Mouse (Mus musculus) adipose tissue, adult 10 weeks (tissue): ENCODE data around the gene Lrrc39. TPM values are rescaled to one million over a fixed set of nuclear protein-coding genes. Genes with fewer than 3 reads are reported as not detected.

Experiments
- polyA plus RNA-seq: library from polyadenylated mRNA; stranded (reverse); fragments of 350-450 nt; fragmentation: Illumina TruSeq; extraction: RNeasy Lipid Tissue Mini Kit (QIAGEN cat#74804); gene quantifications from one replicate; pipeline ENCODE4 v1.2.3, GENCODE M21; 2014; ENCODE audit warnings: low read depth, low replicate concordance

Gene Lrrc39
- polyA plus RNA-seq: 5.9 TPM

GRCm38 (mm10) chr3:116562408-116563094, at the start of gene Lrrc39:
Lrrc39 (plus strand) TSS chr3:116562973.

GRCm38 (mm10) chr3:116594728-116595602, 32.2 kb downstream of the Lrrc39 start, which contains the start of gene Sass6:
Sass6 (plus strand) TSS chr3:116594982.

GRCm38 (mm10) chr3:116614295-116614892, 51.6 kb downstream of the Lrrc39 start, which contains the start of gene Trmt13:
Trmt13 (minus strand) TSS chr3:116614587.

Other genes with a start within 250 kb of the Lrrc39 start
- gene Cdc14a, start 138.9 kb upstream of the Lrrc39 start, polyA plus RNA-seq: 6.5 TPM
- gene Rtca, start 54.8 kb upstream of the Lrrc39 start, polyA plus RNA-seq: 27.9 TPM
- 38.2 TPM for gene Dbt, start 49.9 kb upstream of the Lrrc39 start, polyA plus RNA-seq
- 3.0 TPM for gene Sass6, start 32.0 kb downstream of the Lrrc39 start, polyA plus RNA-seq
- gene Trmt13, start 51.6 kb downstream of the Lrrc39 start, polyA plus RNA-seq: 11.1 TPM
- 45.5 TPM for gene Mfsd14a, start 99.7 kb downstream of the Lrrc39 start, polyA plus RNA-seq
- gene Gm43191, start 118.3 kb downstream of the Lrrc39 start, polyA plus RNA-seq: not detected
- 22.3 TPM for gene Slc35a3, start 149.9 kb downstream of the Lrrc39 start, polyA plus RNA-seq
- 10.8 TPM for gene Agl, start 245.2 kb downstream of the Lrrc39 start, polyA plus RNA-seq